Mouse (Mus musculus) stomach, embryonic 16.5 days (tissue): Measurements from ENCODE around the gene 1700037C18Rik. TPM values are rescaled to one million over a fixed set of nuclear protein-coding genes. Genes with fewer than 3 reads are reported as not detected.

Source experiments
- ATAC-seq: fragments of 200-750 bp; cut with Nextera tagmentation; 2 replicates; pipeline ENCODE4 v1.8.0; 2017; ENCODE audit warnings: moderate number of reproducible peaks, moderate TSS enrichment; ENCODE audit not compliant: insufficient read depth, low FRiP score
- H3K27ac ChIP-seq: fragments of 300-500 bp; sonication (generic); 2 replicates; pipeline ENCODE4 v1.5.1; 2014; ENCODE audit warnings: low read length
- H3K27me3 ChIP-seq: fragments of 300-500 bp; sonication (generic); 2 replicates; pipeline ENCODE4 v1.6.1; 2014; ENCODE audit warnings: low read length, control low read depth, mixed read lengths; ENCODE audit not compliant: control insufficient read depth, insufficient read depth
- H3K36me3 ChIP-seq: fragments of 300-500 bp; sonication (generic); 2 replicates; pipeline ENCODE4 v1.6.1; 2014; ENCODE audit warnings: low read length; ENCODE audit not compliant: control insufficient read depth, insufficient read depth
- H3K4me1 ChIP-seq: fragments of 300-500 bp; sonication (generic); 2 replicates; pipeline ENCODE4 v1.6.1; 2014; ENCODE audit warnings: low read length, control low read depth, mixed read lengths; ENCODE audit not compliant: control insufficient read depth, insufficient read depth
- H3K4me2 ChIP-seq: fragments of 300-500 bp; sonication (generic); 2 replicates; pipeline ENCODE4 v1.6.1; 2014; ENCODE audit warnings: low read depth, low read length, mixed read lengths
- H3K4me3 ChIP-seq: fragments of 300-500 bp; sonication (generic); replicated peaks from 2 replicates; pipeline ENCODE4 v1.5.1; 2014; ENCODE audit warnings: mild to moderate bottlenecking, low read length
- H3K9ac ChIP-seq: fragments of 300-500 bp; sonication (generic); 2 replicates; pipeline ENCODE4 v1.6.1; 2014; ENCODE audit warnings: low read length
- H3K9me3 ChIP-seq: fragments of 300-500 bp; sonication (generic); replicated peaks from 2 replicates; pipeline ENCODE4 v1.6.1; 2016; ENCODE audit warnings: low read length, control low read depth; ENCODE audit not compliant: control insufficient read depth
- WGBS: fragments of 180-500 bp; shearing (Covaris S2); extraction: QIAGEN DNeasy Blood & Tissue Kit; methylation state at CpG from one replicate; pipeline ENCODE4 v1.1.7; 2014; 5-methylcytosine and 5-hydroxymethylcytosine counted together
- polyA plus RNA-seq: library from polyadenylated mRNA; unstranded; fragments of >200 nt; fragmentation: Nextera tagmentation; extraction: Ambion mirVana; gene quantifications from 2 replicates; pipeline ENCODE4 v1.2.1, GENCODE M21; 2015

1700037C18Rik gene
- polyA plus RNA-seq, 1 experiment from 2014 or later = 6.2 TPM

GRCm38 (mm10) chr16:3885065-3885670, 23.3 kb downstream of the 1700037C18Rik start:
- Histone ChIP-seq H3K27ac (peak overlapping the region; percentile 79), H3K4me3 (peak overlapping the region; percentile 98), H3K9ac (peak overlapping the region; percentile 95), H3K36me3 (no peaks in the 10 kb centered on the region), H3K4me1 (peaks cover 8% of the 10 kb centered on the region), H3K9me3 (no peaks in the 10 kb centered on the region), H3K4me2 (peak overlapping the region; percentile 63), H3K27me3 (no peaks in the 10 kb centered on the region)
- no peak for ATAC-seq
- 2% methylated on average over 10 of the region's 10 CpGs for WGBS

GRCm38 (mm10) chr16:3884201-3885064, 24.1 kb downstream of the 1700037C18Rik start, which contains the start of the genes Zfp597 and Gm20695:
Gene Zfp597, minus strand, starts transcription at chr16:3884561.
Gene Gm20695, plus strand, starts transcription at chr16:3884648.
- under 1% methylated on average over 83 of the region's 88 CpGs for WGBS
- H3K9me3 ChIP-seq = no peaks in the 10 kb centered on the region

GRCm38 (mm10) chr16:3876346-3876745, 32.1 kb downstream of the 1700037C18Rik start:
- H3K27me3 ChIP-seq = no peaks in the 10 kb centered on the region
- no peak overlapping the region for H3K4me2 ChIP-seq
- 94% methylated on average over 4 of the region's 4 CpGs for WGBS
- H3K9me3 ChIP-seq = no peaks in the 10 kb centered on the region
- H3K4me3 ChIP-seq = no peak overlapping the region
- no peaks in the 10 kb centered on the region for H3K36me3 ChIP-seq
- no peak overlapping the region for H3K27ac ChIP-seq
- no peak overlapping the region for H3K9ac ChIP-seq
- peaks cover 15% of the 10 kb centered on the region; the same call in 1 of the 2 replicates for H3K4me1 ChIP-seq
- ATAC-seq = no peak

More at GRCm38 (mm10) chr16:3884201-3885064, 24.1 kb downstream of the 1700037C18Rik start, which contains the start of the genes Zfp597 and Gm20695:
- H3K27ac ChIP-seq = peak within 1 kb of the TSS; percentile 94
- no peaks in the 10 kb centered on the region for H3K27me3 ChIP-seq
- peak within 1 kb of the TSS; percentile 73 for H3K4me2 ChIP-seq
- peak within 1 kb of the TSS; percentile 95 for H3K9ac ChIP-seq
- H3K4me1 ChIP-seq = peaks cover 8% of the 10 kb centered on the region
- ATAC-seq = peak; percentile 99
- H3K4me3 ChIP-seq = peak within 1 kb of the TSS; percentile 98
- H3K36me3 ChIP-seq = no peaks in the 10 kb centered on the region

GRCm38 (mm10) chr16:3872216-3873047, 36.1 kb downstream of the 1700037C18Rik start, which contains the start of gene Naa60:
Gene Naa60, plus strand, starts transcription at chr16:3872375.
- Histone ChIP-seq H3K4me3 (peak within 1 kb of the TSS; percentile 71), H3K9ac (peak within 1 kb of the TSS; percentile 81), H3K4me1 (peaks cover 16% of the 10 kb centered on the region; the same call in 1 of the 2 replicates), H3K36me3 (peaks cover 6% of the 10 kb centered on the region; the same call in 1 of the 2 replicates), H3K27me3 (no peaks in the 10 kb centered on the region), H3K4me2 (peak within 1 kb of the TSS; percentile 94), H3K9me3 (no peaks in the 10 kb centered on the region), H3K27ac (peak within 1 kb of the TSS; percentile 76)
- WGBS = 3% methylated on average over 47 of the region's 47 CpGs
- ATAC-seq = peak; percentile 99

GRCm38 (mm10) chr16:3871815-3872214, 36.7 kb downstream of the 1700037C18Rik start:
- H3K9me3 ChIP-seq = no peaks in the 10 kb centered on the region
- peak; percentile 11; the same call in 1 of the 2 replicates for ATAC-seq
- H3K36me3 ChIP-seq = peaks cover 6% of the 10 kb centered on the region; the same call in 1 of the 2 replicates
- H3K27ac ChIP-seq = peak overlapping the region; percentile 74
- 1% methylated on average over 16 of the region's 16 CpGs for WGBS
- peaks cover 16% of the 10 kb centered on the region; the same call in 1 of the 2 replicates for H3K4me1 ChIP-seq
- H3K27me3 ChIP-seq = no peaks in the 10 kb centered on the region
- H3K4me3 ChIP-seq = peak overlapping the region; percentile 71
- peak overlapping the region; percentile 81 for H3K9ac ChIP-seq
- peak overlapping the region; percentile 94 for H3K4me2 ChIP-seq

DNA sequence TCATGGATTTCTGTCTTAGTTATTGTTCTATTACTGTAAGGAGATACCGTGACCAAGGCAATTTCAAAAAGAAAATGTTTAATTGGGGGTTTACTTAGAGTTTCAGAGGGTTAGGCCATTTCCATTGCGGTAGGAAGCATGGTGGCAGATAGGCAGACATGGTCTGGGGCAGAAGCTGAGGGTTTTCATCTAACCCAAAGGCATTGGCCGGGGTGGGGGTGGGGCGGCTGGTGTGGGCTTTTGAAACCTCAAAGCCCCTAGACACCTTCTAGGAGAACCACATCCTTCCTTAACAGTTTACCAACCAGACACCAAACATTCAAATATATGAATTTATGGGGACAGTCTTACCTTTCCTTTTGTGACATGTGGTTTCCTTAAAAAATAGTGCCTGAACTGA, 49.2 kb downstream of the 1700037C18Rik start:
- Histone ChIP-seq H3K9me3 (no peaks in the 10 kb centered on the region), H3K4me1 (no peaks in the 10 kb centered on the region), H3K27me3 (no peaks in the 10 kb centered on the region), H3K27ac (no peak overlapping the region), H3K4me2 (no peak overlapping the region), H3K4me3 (no peak overlapping the region), H3K36me3 (0 out of 2 replicates have a peak, but pooled peaks cover 7% of the 10 kb centered on the region), H3K9ac (no peak overlapping the region)
- WGBS = 94% methylated on average over 4 of the region's 4 CpGs
- ATAC-seq = no peak

DNA sequence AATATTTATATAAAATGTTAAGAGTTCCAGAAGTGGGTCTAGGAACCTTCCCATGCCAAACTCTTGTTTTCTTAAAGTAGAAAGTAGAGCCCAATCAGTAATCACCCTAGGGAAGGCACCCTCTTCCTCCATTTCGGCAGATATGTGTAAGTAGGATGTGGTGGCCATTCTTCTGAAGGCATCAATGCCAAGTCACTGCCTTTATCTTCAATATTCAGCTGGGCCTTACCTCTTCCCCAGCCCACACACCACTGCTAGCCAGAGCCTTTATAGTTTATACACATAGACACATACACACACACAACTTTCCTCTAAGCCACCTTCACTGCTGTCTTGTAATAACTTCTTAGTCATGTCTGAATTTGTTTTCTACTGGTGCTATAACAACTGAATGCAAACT, 52.7 kb downstream of the 1700037C18Rik start:
- 83% methylated on average over 1 of the region's 1 CpGs for WGBS
- no peak overlapping the region for H3K9ac ChIP-seq
- no peaks in the 10 kb centered on the region for H3K9me3 ChIP-seq
- H3K36me3 ChIP-seq = no peaks in the 10 kb centered on the region
- H3K4me3 ChIP-seq = no peak overlapping the region
- H3K27me3 ChIP-seq = no peaks in the 10 kb centered on the region
- no peak for ATAC-seq
- H3K4me2 ChIP-seq = no peak overlapping the region
- H3K27ac ChIP-seq = no peak overlapping the region
- H3K4me1 ChIP-seq = no peaks in the 10 kb centered on the region

DNA sequence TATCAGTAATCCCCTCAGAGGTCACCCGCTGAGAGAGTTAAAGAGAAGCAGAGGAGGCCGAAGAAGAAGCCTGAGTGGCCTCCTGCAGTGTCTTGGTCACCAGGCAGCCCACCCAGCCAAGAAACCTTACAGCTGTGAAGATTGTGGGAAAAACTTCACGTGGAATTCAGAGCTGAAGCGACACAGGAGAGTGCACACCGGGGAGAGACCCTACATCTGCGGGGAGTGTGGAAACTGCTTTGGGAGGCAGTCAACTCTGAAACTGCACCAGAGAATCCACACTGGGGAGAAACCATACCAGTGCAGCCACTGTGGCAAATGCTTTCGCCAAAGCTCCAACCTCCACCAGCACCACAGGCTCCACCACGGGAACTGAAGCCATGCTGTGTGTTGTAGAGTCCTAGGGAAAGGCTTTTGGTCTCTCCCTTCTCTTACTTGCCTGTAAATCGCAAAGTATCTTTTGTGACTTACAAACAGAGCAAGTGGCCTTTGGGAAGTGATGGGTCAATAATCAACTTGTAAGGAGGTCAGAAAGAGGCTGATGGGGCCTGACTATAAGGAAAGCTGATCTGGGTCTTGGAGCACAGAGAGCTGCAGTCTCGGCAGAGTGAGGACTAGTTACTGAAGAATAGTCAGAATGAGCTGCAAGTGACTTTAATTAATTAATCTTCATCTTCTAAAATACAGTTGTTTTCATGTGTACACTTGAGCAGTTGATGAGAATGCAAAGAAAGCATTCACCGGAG, 53.9 kb downstream of the 1700037C18Rik start:
- H3K4me2 ChIP-seq = no peak overlapping the region

More for the DNA sequence above, 53.9 kb downstream of the 1700037C18Rik start:
- ATAC-seq = no peak
- Histone ChIP-seq H3K4me3 (no peak overlapping the region), H3K9me3 (no peaks in the 10 kb centered on the region), H3K9ac (no peak overlapping the region), H3K27me3 (no peaks in the 10 kb centered on the region), H3K27ac (no peak overlapping the region), H3K4me1 (no peaks in the 10 kb centered on the region), H3K36me3 (no peaks in the 10 kb centered on the region)
- WGBS = 69% methylated on average over 11 of the region's 11 CpGs
